Mouse (Mus musculus): ENCODE results near the gene Brpf3. TPM values are rescaled to one million over a fixed set of nuclear protein-coding genes. Genes with fewer than 3 reads are reported as not detected.

The Brpf3 gene
- polyA plus RNA-seq, 2 experiments: 48.6 to 98.3 TPM

- Histone ChIP-seq H3K4me2 (ENCODE audit: low read depth) (no peak overlapping the region), H3K4me3 (ENCODE audit: insufficient read depth in 1 of 2, low read depth in 2 of 2, low read length in 2 of 2) (no peak overlapping the region), H3K27ac (no peak overlapping the region), H3K9me3 (ENCODE audit: control insufficient read depth, low read length) (no peaks in the 10 kb centered on the region), H3K27me3 (ENCODE audit: control insufficient read depth, insufficient read depth, low read length) (peaks cover 34% of the 10 kb centered on the region), H3K36me3 (replicated peaks; ENCODE audit: control insufficient read depth, insufficient read depth, low read depth) (no peaks in the 10 kb centered on the region), H3K4me1 (replicated peaks; ENCODE audit: control insufficient read depth in 2 of 2, insufficient read depth in 2 of 2, low read length in 1 of 2) (no peaks in the 10 kb centered on the region; a peak in 1 of 4 replicates), H3K9ac (replicated peaks) (no peak overlapping the region)
- no peak for DNase-seq (ENCODE audit: low read depth in 3 of 3, low spot score in 3 of 3)
- 25% methylated on average over 3 of the region's 3 CpGs for WGBS (ENCODE audit: insufficient replicate concordance)
- ATAC-seq (ENCODE audit: insufficient read depth): no peak
- no peak for TF ChIP-seq CTCF (IDR thresholded peaks at IDR 0.05; ENCODE audit: low read depth)
- no peak for TF ChIP-seq EP300 (IDR thresholded peaks at IDR 0.05; ENCODE audit: low read depth)
Measured at GRCm38 (mm10) chr17:28766203-28766602, 34.7 kb upstream of the Brpf3 start.

DNA sequence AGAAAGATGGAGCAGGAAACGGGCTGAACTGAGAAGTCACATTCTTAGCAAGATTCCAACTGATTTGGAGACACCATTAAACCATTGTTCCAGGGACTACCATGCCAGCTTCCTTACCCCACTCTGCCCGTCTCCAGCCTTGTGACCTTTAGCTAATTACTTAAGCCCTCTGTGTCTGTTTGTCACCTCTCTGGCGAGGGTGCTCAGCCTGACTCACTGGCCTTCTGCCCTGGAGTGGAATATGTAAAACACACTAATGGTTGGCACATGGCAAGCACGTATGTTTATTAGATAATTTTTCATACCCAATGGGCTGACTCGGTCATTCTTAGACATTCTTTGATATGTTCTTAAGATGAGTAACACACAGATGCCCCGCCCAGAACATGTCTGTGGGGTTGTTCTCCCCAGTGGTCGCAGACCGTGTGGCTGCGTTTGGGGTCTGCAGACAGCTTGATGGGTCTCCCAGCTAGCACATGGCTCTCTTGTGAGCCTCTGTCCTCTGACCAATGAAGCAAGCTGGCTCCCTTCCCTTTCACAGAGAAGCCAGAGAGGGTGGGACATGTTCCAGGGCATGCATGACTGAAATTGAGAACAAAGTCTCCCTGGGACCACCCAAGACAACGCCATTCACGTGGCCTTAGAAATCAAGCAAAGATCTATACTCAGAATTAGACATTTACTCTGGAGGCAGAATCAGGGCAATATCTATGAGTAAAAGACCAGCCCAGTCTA, 33.9 kb upstream of the Brpf3 start:
- Histone ChIP-seq H3K27me3 (ENCODE audit: control insufficient read depth, insufficient read depth, low read length) (peaks cover 38% of the 10 kb centered on the region), H3K9me3 (ENCODE audit: control insufficient read depth, low read length) (no peaks in the 10 kb centered on the region), H3K4me1 (replicated peaks; ENCODE audit: control insufficient read depth in 2 of 2, insufficient read depth in 2 of 2, low read length in 1 of 2) (no peaks in the 10 kb centered on the region), H3K9ac (replicated peaks) (no peak overlapping the region), H3K4me2 (ENCODE audit: low read depth) (no peak overlapping the region), H3K36me3 (replicated peaks; ENCODE audit: control insufficient read depth, insufficient read depth, low read depth) (no peaks in the 10 kb centered on the region), H3K27ac (no peak overlapping the region), H3K4me3 (ENCODE audit: insufficient read depth in 1 of 2, low read depth in 2 of 2, low read length in 2 of 2) (no peak overlapping the region)
- TF ChIP-seq CTCF (IDR thresholded peaks at IDR 0.05; ENCODE audit: low read depth) (no peak), EP300 (IDR thresholded peaks at IDR 0.05; ENCODE audit: low read depth) (no peak)
- 62% methylated on average over 11 of the region's 11 CpGs for WGBS (ENCODE audit: insufficient replicate concordance)
- ATAC-seq (ENCODE audit: insufficient read depth) (no peak), DNase-seq (ENCODE audit: low read depth in 3 of 3, low spot score in 3 of 3) (no peak)

DNA sequence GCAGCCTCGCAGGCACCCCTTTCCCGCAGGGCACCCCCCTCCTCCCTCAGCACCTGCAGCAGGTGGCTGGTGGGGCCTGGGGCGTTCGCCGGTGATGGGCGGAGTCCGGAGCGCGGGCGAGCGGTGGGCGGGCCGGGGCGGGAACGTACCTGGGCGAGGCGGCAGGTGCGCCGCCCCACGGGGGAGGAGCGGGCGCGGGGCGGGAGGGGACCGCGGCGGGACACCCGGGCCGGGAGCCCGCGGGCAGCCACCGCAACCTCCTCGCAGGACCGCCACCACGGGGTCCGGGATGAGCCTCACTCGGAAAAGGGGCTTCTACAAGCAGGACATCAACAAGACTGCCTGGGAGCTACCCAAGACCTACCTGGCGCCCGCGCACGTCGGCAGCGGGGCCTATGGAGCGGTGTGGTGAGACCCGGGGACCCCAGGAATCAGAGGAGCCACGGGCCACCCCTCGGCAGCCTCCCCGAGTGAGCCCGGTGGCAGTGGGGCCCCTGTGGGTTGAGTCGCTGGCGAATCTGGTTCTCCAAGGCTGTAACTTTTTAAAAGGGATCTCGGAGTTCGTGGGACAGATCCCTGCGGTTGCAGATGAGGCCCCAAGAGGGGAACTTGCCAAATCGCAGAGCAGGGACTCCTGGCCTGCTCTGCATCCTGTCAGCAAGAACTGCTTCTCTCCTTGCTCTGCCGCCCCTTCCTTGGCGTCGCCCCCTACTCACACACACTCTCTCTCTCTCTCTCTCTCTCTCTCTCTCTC, 31.6 kb upstream of the Brpf3 start, which contains the start of gene Mapk13:
Mapk13 (plus strand) TSS at position 177 of the 754 bp plus-strand sequence.
- TF ChIP-seq EP300 (IDR thresholded peaks at IDR 0.05; ENCODE audit: low read depth) (no peak), CTCF (IDR thresholded peaks at IDR 0.05; ENCODE audit: low read depth) (no peak)
- DNase-seq (ENCODE audit: low read depth in 3 of 3, low spot score in 3 of 3): no peak
- no peaks in the 10 kb centered on the region for H3K9me3 ChIP-seq (ENCODE audit: control insufficient read depth, low read length)
- H3K27ac ChIP-seq: no peak within 1 kb of the TSS
- H3K36me3 ChIP-seq (replicated peaks; ENCODE audit: control insufficient read depth, insufficient read depth, low read depth): no peaks in the 10 kb centered on the region
- peaks cover 38% of the 10 kb centered on the region for H3K27me3 ChIP-seq (ENCODE audit: control insufficient read depth, insufficient read depth, low read length)
- no peaks in the 10 kb centered on the region for H3K4me1 ChIP-seq (replicated peaks; ENCODE audit: control insufficient read depth in 2 of 2, insufficient read depth in 2 of 2, low read length in 1 of 2)
- peak within 1 kb of the TSS; percentile 60 for H3K4me2 ChIP-seq (ENCODE audit: low read depth)
- no peak for ATAC-seq (ENCODE audit: insufficient read depth)
- H3K4me3 ChIP-seq (ENCODE audit: insufficient read depth in 1 of 2, low read depth in 2 of 2, low read length in 2 of 2): peak within 1 kb of the TSS; percentile 32 to 49
- H3K9ac ChIP-seq (replicated peaks): no peak within 1 kb of the TSS; the same call in 1 of the 2 replicates
- 2% methylated on average over 58 of the region's 58 CpGs for WGBS (ENCODE audit: insufficient replicate concordance)

DNA sequence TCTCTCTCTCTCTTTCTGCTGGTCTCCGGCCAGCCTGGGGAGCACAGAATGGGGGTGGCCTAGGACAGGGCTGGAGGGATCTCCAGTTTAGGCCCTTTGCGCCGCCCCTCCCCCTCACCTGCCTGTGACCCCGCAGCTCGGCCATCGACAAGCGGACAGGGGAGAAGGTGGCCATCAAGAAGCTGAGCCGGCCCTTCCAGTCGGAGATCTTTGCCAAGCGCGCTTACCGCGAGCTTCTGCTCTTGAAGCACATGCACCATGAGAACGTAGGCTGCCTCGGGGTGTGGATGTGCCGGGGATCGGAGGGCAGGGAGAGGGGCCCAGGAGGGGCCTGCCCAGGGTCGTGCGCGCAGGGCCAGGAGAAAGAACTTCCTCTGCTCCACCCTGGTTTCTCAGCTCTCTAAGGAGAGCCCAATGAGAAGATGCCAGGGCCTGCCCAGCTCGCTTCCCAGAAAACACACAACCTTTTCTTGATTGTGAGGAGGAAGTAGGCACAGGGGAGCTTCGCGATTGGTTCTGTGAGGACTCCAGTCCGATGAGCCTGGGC, 30.9 kb upstream of the Brpf3 start:
- no peak for ATAC-seq (ENCODE audit: insufficient read depth)

GRCm38 (mm10) chr17:28771289-28771688, 29.6 kb upstream of the Brpf3 start:
- Histone ChIP-seq H3K4me3 (ENCODE audit: insufficient read depth in 1 of 2, low read depth in 2 of 2, low read length in 2 of 2) (no peak overlapping the region), H3K27ac (no peak overlapping the region), H3K9me3 (ENCODE audit: control insufficient read depth, low read length) (no peaks in the 10 kb centered on the region), H3K9ac (replicated peaks) (no peak overlapping the region), H3K36me3 (replicated peaks; ENCODE audit: control insufficient read depth, insufficient read depth, low read depth) (no peaks in the 10 kb centered on the region), H3K4me2 (ENCODE audit: low read depth) (no peak overlapping the region), H3K4me1 (replicated peaks; ENCODE audit: control insufficient read depth in 2 of 2, insufficient read depth in 2 of 2, low read length in 1 of 2) (no peaks in the 10 kb centered on the region), H3K27me3 (ENCODE audit: control insufficient read depth, insufficient read depth, low read length) (peaks cover 38% of the 10 kb centered on the region)
- TF ChIP-seq CTCF (IDR thresholded peaks at IDR 0.05; ENCODE audit: low read depth): no peak
- no peak for TF ChIP-seq EP300 (IDR thresholded peaks at IDR 0.05; ENCODE audit: low read depth)
- ATAC-seq (ENCODE audit: insufficient read depth) (no peak), DNase-seq (ENCODE audit: low read depth in 3 of 3, low spot score in 3 of 3) (no peak)
- 65% methylated on average over 5 of the region's 5 CpGs for WGBS (ENCODE audit: insufficient replicate concordance)

More for the DNA sequence above, 30.9 kb upstream of the Brpf3 start:
- no peaks in the 10 kb centered on the region for H3K9me3 ChIP-seq (ENCODE audit: control insufficient read depth, low read length)
- peaks cover 38% of the 10 kb centered on the region for H3K27me3 ChIP-seq (ENCODE audit: control insufficient read depth, insufficient read depth, low read length)
- no peaks in the 10 kb centered on the region for H3K4me1 ChIP-seq (replicated peaks; ENCODE audit: control insufficient read depth in 2 of 2, insufficient read depth in 2 of 2, low read length in 1 of 2)
- peak overlapping the region; percentile 60 for H3K4me2 ChIP-seq (ENCODE audit: low read depth)
- no peak overlapping the region for H3K9ac ChIP-seq (replicated peaks)
- no peak for TF ChIP-seq CTCF (IDR thresholded peaks at IDR 0.05; ENCODE audit: low read depth)
- TF ChIP-seq EP300 (IDR thresholded peaks at IDR 0.05; ENCODE audit: low read depth): no peak
- no peak overlapping the region for H3K27ac ChIP-seq
- DNase-seq (ENCODE audit: low read depth in 3 of 3, low spot score in 3 of 3): no peak
- WGBS (ENCODE audit: insufficient replicate concordance): 1% methylated on average over 24 of the region's 24 CpGs
- H3K4me3 ChIP-seq (ENCODE audit: insufficient read depth in 1 of 2, low read depth in 2 of 2, low read length in 2 of 2): peak overlapping the region; percentile 32 to 49
- H3K36me3 ChIP-seq (replicated peaks; ENCODE audit: control insufficient read depth, insufficient read depth, low read depth): no peaks in the 10 kb centered on the region

Data from liver, embryonic 14.5 days (tissue).